Mouse (Mus musculus) megakaryocyte, embryonic 14.5 days (primary cell): Measurements from ENCODE around the gene Pgap1.

Source experiments
- FLI1 ChIP-seq: IDR thresholded peaks from 2 replicates; pipeline ENCODE4 v1.6.1; 2012; ENCODE audit warnings: low read length, inconsistent platforms, mixed read lengths
- GATA1 ChIP-seq: IDR thresholded peaks from 3 replicates; pipeline ENCODE4 v1.6.1; 2012; ENCODE audit warnings: mixed read lengths, low read length, inconsistent platforms, borderline replicate concordance

DNA sequence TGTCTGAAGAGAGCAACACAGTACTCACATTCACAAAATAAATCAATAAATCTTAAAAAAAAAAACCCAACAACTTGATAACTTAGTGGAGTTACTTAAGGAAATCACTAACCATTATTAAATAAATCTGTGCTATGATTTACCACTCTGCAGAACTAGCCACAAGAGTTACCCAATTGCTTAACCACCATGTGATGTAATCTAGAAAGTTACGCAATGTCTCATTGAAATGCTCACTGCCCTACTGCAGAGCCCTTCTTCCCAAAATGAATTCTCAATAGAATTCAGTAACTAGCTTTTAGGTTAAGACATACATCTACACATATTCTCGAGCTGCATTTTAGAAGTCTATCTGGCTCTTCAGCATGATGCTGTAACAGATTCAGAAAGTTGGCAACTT lies 33.8 kb downstream of the Pgap1 start:
- TF ChIP-seq GATA1 (no peak), FLI1 (no peak)
